Mouse (Mus musculus): Measurements from ENCODE around the gene Ncor2.

Ncor2 gene

GRCm38 (mm10) chr5:124969790-124970189 is 209.2 kb downstream of the Ncor2 start:
- DNase-seq (ENCODE audit: low read depth, low spot score), result no peak

Measured in retina, postnatal 7 days (tissue).